Mouse (Mus musculus) ES-E14 (cell line): ENCODE results near the gene Myo10.

Experiments
- CHD2 ChIP-seq: IDR thresholded peaks from 2 replicates; pipeline ENCODE4 v1.6.1; 2014; ENCODE audit warnings: mild to moderate bottlenecking, low read depth, low read length, inconsistent platforms
- HCFC1 ChIP-seq: IDR thresholded peaks from 2 replicates; pipeline ENCODE4 v1.6.1; 2012; ENCODE audit warnings: low read length, inconsistent platforms, borderline replicate concordance; ENCODE audit not compliant: insufficient read depth
- MAFK ChIP-seq: IDR thresholded peaks from 2 replicates; pipeline ENCODE4 v1.6.1; 2014; ENCODE audit warnings: mild to moderate bottlenecking, low read depth, low read length, inconsistent platforms; ENCODE audit not compliant: insufficient read depth
- ZC3H11A ChIP-seq: IDR thresholded peaks from 2 replicates; pipeline ENCODE4 v1.6.1; 2012; ENCODE audit warnings: low read depth, mild to moderate bottlenecking, inconsistent platforms, low read length, borderline replicate concordance
- ZNF384 ChIP-seq: IDR thresholded peaks from 2 replicates; pipeline ENCODE4 v1.6.1; 2012; ENCODE audit warnings: low read depth, low read length, inconsistent platforms

DNA sequence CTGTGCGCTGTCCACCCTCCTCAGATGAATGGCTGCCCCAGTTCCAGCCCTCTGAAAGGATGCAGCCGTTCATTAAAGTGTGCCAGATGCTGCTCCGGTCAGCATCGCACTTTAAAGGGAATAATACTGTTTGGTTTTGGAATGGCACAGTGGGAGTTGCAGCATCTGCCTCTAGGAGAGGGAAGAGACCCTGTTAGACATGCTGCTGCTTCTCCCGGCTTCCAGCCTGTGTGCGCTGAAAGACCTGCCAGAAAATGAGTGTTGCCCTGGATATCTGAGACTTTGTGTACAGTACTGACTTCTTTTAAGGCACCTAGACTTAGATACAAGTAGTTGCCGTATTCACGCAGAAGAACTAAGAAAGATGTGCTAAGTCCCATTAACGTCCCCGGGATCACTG, 135.7 kb downstream of the Myo10 start:
- no peak for TF ChIP-seq ZNF384
- TF ChIP-seq MAFK: no peak
- TF ChIP-seq ZC3H11A: no peak
- no peak for TF ChIP-seq HCFC1
- TF ChIP-seq CHD2: no peak
